Mouse (Mus musculus) lung, postnatal 4 days (tissue): ENCODE results near the gene Mrtfa.

Source experiments
- DNase-seq, 2 experiments: peaks; one replicate each; pipeline ENCODE4 v3.0.0; 2021

Mrtfa gene

DNA sequence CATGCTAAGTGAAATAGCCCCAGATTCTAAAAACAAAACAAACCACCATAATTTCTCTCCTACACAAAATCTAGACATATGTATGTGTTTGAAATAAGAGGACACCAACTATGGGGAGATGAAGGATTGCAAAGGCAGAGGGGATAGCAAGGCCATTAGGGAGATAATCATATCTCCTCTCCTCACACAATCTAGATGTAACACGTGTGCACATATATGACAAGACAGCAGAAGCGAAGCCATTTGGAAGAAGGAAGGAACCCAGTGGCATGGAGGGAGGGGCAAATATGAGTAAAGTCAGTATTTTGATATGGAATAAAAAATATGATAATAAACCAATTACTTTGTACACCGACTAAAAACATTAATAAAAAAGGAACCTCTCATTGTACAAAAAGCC, 91.9 kb downstream of the Mrtfa start:
- no peak for DNase-seq

- no peak for DNase-seq
These were observed 92.7 kb downstream of the Mrtfa start for GRCm38 (mm10) chr15:81097896-81098295.

GRCm38 (mm10) chr15:81097456-81097855, 93.1 kb downstream of the Mrtfa start:
- DNase-seq: peak; percentile 45 to 57

DNA sequence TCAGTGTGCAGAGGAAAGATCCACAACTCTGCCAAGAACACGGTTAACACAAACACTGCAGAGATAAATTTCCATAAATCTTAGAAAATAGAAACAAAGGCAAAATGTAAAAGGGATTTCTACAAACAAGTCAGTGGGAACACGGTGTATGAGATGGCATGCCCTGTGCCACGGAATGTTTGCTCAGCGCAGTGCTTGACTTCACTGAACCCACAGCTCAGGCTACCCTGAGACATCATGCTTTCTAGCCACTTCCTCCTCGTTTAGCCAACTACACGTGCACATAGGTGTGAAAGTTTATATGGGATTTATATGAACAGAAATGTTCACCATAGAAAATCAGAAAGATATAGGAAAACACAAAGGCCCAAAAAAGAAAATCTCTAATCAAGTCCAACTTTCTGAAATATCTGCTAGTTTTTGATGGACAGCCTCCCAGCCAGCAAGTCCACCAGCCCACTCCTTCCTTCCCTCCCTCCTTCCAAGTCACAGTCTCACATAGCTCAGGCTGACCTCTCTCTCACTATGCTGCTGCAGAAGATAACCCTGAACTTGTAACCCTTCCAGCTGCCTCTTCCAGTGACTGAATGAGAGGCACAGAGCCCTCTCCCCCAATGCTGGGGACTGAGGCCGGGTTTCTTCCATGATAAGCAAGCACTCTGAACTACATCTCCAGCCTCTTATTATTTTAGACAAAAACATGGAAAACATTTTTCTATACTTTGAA, 94.1 kb downstream of the Mrtfa start:
- no peak for DNase-seq

DNA sequence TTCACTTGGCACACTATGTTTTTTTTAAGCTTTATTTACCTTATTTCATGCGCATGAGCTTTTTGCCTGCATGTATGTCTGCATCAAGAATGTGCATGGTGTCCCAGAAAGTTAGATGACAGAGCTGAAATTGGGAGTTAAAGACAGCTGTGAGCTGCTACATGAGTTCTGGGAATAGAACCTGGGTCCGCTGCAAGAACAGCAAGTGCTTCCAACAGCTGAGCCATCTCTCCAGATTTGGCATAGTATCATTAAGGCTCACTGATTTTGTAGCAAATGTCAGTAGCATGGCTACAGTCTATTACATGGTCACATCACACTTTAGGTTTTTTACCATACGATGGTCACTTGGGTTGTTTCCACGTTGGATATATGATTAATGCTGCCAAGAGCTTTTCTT, 97.5 kb downstream of the Mrtfa start:
- DNase-seq: no peak

DNA sequence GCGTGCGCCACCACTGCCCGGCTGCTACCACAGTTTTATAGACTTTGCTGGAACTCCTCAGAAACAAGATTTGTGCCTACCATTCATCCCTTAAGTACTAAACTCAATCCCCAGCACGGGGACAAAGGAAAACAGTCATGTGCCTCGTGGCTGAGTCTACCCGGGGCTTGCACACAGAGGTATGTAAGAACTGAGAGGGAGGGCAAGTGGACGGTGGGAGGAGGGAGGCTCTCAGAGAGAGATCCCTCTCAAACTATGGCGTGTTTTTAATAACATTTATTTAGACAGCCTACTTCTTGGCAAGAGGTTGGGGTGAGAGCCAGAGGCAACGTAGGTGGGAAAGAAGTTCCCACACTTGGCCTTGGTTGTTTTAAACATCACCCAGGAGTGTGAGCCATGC, 98.8 kb downstream of the Mrtfa start:
- no peak for DNase-seq

DNA sequence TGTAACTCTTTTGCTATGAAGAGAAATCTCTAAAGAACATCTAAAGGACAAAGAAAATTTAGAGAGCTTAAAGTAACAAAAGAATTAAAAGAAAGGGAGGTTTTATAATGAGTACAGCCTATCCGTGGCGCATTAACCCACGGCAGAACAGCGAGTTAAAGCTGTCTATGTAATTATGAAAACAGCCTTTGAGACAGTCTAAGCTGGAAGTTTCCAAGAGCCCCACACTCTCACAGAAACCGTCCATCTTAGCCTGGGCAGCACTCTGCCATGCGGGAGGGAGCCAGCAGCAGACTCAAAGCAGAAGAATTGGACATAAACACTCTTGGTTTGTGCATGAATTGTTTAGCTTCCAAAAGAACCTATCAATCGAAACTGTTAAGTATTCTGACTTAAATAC, 103.0 kb downstream of the Mrtfa start:
- no peak for DNase-seq

DNA sequence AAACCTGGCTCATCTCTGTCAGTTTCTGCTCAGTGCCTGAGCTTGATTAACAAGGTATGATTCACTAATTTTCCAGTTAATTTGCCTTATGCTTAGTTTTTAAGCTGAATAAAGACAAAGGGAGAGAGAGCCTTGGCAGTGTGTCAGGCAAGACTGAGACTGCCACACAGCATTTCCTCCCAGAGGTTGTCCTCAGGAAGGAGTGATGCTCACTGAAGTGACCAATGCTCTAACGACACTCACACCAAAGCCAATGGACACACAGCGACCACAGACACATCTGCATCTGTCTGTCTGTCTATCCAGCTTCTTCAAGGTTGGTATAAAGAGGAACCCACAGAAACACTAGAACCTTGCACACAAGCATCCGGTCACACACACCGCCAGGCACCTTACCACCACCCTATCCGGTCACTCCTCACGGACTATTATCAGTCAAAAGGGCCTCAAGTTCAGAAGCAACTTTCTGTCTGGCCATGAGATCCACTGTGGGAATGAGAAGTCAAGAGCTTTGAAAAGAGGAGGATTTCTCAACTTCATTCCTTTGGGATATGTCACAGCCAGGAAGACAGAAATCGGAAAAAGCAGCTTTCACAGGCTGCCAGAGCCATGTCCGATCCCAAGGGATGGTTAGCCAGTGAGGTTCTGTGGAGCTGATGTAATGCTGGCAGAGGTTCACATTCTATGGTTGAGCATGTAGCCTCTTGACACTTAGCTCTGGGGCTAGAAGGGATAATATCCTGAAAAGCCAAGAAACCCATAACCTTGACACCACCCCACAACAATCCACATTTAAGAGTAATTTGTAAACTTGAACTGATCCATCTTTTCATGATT, 103.7 kb downstream of the Mrtfa start:
- DNase-seq: peak; percentile 53 to 78

DNA sequence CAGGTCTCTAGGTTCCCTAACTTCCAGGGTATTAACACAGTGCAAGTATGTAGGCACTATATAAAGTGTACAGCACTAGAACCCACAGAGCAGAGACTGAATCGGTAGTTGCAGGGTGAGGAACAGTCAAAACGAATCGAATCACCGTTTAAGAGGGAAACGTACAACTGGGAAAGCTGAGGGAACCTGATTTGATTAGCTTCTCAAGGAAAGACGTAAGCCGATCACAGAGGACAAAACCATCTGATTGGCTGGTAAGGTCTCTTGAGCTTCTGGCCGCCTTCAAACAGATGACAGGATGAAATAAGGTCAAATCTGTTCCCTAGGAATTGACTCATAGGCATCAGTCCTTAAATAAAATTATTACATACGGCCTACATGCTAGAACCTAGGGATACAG, 106.7 kb downstream of the Mrtfa start:
- no peak for DNase-seq

DNA sequence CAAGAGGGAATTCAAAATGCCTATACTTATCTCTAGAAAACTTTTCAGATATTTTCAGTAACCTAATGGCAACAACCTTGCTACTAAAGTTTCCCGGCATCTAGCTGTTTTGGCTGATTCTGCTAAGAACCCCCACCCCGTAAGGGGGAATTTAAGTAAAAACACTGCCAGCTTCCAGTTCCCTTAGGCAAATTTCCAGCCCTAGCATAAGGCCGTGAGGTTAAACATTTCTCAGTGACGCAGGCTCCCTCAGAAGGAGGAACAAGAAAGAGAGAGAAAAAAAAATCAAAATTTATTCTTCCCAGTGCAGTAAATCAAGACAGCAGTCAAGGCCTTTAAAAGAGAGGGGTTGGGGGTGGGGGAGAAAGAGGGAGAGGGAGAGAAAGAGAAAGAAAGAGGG, 107.3 kb downstream of the Mrtfa start:
- DNase-seq: peak in 1 of 2 experiments; percentile 25

DNA sequence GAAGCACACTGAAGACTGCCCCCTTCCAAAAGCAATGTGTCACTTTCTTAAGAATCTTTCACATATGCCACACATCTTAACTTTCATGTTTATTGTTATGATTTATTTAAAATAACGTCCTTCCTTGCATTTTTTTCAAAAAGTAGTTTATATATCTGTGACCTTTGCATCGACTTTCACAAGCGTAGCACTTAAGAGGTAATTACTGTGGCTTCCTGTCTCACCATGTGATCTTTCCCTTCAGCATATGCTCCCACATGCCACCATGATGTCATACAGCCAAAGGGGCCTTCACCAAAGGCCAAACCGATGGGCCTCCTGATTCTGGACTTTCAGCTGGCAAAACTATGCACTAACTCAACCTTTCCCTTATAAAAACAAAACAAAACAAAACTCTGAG, 109.3 kb downstream of the Mrtfa start:
- no peak for DNase-seq

- no peak for DNase-seq
These were observed 110.2 kb downstream of the Mrtfa start for GRCm38 (mm10) chr15:81080405-81080804.

GRCm38 (mm10) chr15:81079255-81079654, 111.3 kb downstream of the Mrtfa start:
- no peak for DNase-seq

DNA sequence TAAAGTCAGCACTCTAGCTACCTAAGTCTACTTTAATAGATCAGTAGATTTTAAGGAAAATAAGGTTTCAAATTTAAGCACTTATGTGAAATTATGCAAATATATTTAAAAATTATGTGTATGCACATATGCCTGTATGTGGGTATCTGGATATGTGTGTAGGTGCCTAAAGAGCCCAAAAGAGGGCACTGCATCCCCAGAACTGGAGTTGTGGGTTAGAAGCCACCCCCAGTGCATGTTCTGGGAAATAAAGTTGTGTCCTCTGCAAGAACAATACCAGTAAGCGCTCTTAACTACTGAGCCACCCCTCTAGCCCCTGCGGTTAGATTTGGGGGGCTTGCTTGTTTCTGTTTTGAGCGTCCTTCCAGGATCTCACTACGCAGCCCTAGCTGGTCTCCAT, 113.0 kb downstream of the Mrtfa start:
- DNase-seq: peak in 1 of 2 experiments; percentile 58

DNA sequence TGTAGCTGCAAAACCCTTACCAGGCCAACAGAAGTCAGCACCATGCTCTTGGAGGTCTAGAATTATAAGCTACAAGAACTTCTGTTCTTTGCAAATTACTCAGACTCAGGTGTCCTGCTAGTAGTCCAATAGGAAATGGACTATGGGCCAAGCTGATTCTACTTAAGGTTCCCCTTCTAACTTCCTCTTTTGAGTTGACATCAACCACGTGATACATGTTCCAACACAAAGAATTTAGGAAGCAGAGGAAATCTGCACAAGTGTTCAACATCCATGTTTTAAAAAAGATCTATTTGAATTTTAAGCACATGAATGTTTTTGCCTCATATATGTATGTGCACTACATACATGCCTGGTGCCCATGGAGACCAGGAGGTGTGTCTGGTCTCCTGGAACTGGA, 116.0 kb downstream of the Mrtfa start:
- DNase-seq: no peak

DNA sequence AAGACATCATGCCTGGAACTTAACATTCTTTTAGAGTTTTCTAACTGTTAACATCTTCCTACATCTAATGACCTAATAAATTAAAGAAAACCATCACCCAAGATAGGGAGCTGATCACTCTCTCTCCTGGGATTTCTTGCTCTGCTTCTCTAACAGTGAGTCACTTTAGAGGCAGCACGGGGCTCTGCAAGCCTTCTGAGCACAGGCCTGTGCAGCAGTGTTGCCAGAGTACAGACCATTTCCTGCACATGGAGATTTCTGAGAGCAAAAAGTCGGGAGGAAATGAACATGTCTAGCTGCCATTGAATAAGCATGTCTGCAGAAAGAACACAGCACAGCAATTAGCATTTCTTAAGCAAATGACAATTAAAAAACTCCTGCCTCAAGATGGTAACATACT, 116.8 kb downstream of the Mrtfa start:
- no peak for DNase-seq

GRCm38 (mm10) chr15:81072748-81073147, 117.8 kb downstream of the Mrtfa start:
- peak in 1 of 2 experiments; percentile 38 for DNase-seq

DNA sequence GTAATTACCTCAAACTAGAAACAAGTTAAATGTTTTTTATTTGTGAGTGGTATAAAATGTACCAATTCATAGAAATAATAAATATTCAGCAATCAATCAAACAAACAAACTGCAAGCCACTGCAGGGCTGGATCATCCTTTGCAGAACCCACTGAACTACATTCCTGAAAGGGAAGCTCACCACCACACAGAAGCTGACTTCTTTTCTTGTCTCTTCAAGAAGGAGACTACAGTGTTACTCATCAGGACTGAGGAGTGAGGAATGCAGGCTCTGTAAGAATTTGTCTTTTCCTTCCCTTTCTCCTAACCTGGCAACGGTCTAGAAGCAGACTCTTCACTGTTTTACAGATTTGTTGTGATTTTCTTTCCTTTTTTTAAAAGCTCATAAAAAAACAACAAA, 120.1 kb downstream of the Mrtfa start:
- no peak for DNase-seq

GRCm38 (mm10) chr15:81068641-81069381, 121.7 kb downstream of the Mrtfa start:
- no peak for DNase-seq

DNA sequence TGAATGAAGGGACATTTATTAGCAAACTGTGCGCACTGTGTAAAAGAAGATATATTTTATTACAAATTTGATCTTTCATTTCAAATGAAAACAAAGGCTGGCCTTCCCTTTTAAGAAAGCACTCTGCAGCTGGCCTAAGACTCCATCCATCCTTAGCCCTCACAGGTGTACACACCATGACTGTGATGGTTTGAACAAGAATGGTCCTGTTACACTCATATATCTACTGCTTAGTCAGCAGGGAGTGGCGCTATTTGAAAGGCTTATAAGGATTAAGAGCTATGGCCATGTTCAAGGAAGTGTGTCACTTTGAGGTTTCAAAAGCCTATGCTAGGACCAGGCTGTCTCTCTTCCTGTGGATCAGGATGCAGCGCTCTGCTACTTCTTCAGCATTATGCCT, 122.8 kb downstream of the Mrtfa start:
- DNase-seq: no peak

DNA sequence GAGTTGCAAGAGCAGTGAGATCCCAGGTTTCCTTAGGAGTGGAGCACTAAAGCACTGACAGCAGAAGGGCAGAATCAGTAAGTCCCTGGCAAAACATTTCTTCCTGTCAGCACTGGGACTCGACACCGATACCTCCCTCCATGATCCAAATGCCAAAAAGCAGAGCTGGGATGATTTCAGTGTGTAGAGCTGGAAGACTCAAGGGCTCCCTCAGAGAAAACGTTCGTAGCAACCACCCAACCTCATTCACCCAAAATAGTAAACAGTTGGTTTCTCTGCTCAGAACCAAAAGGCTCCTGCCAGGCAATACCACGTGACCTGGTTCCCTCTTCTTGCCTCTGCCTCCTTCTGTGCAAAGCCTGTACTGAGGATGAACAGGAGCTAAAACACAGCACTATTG, 123.6 kb downstream of the Mrtfa start:
- no peak for DNase-seq

GRCm38 (mm10) chr15:81064661-81065060, 125.9 kb downstream of the Mrtfa start:
- peak in 1 of 2 experiments; percentile 46 for DNase-seq

- no peak for DNase-seq
These were observed 126.4 kb downstream of the Mrtfa start for GRCm38 (mm10) chr15:81064143-81064542.

- no peak for DNase-seq
These were observed 127.9 kb downstream of the Mrtfa start for GRCm38 (mm10) chr15:81062616-81063015.
